Mouse (Mus musculus) CD4-positive naive resting alpha-beta T cell, adult 76 days (primary cell): ENCODE data around the gene Polg. TPM values are rescaled to one million over a fixed set of nuclear protein-coding genes. Genes with fewer than 3 reads are reported as not detected.

ENCODE experiments used
- total RNA-seq: library from RNA; stranded (reverse); gene quantifications from one replicate; pipeline ENCODE4 v1.2.4, GENCODE M21; 2023

Gene Polg
- total RNA-seq = 289 TPM

GRCm38 (mm10) chr7:79466053-79466901, at the start of gene Polg:
TSS of gene Polg (minus strand) at chr7:79466362.

Other genes starting within 250 kb of the Polg start
- 116 TPM for gene Abhd2, start 193.2 kb downstream of the Polg start, total RNA-seq
- not detected for gene Rlbp1, start 79.3 kb downstream of the Polg start, total RNA-seq
- 12.2 TPM for gene Fanci, start 74.4 kb downstream of the Polg start, total RNA-seq
- gene Rhcg, start 151.3 kb upstream of the Polg start, total RNA-seq = not detected
- gene Ticrr, start 193.8 kb upstream of the Polg start, total RNA-seq = 0.97 TPM
- 1.9 TPM for gene Kif7, start 249.4 kb upstream of the Polg start, total RNA-seq